Mouse (Mus musculus) CH12.LX (cell line): ENCODE results near the gene Stoml2. TPM values are rescaled to one million over a fixed set of nuclear protein-coding genes. Genes with fewer than 3 reads are reported as not detected.

Source experiments
- DNase-seq: peaks from one replicate; pipeline ENCODE4 v3.0.0-alpha.2; 2013; ENCODE audit errors: extremely low read depth
- H3K27ac ChIP-seq: 2 replicates; pipeline ENCODE4 v1.5.1; 2012; ENCODE audit warnings: low read depth, mild to moderate bottlenecking, control low read depth, moderate library complexity; ENCODE audit not compliant: insufficient read depth
- H3K27me3 ChIP-seq: replicated peaks from 2 replicates; pipeline ENCODE3; 2012; ENCODE audit warnings: inconsistent platforms
- H3K36me3 ChIP-seq, 2 experiments: replicated peaks in 1 of 2; 2 replicates each; pipeline versions ENCODE3 to v1.6.1; 2012; ENCODE audit warnings: inconsistent platforms in 1 of 2, low read length in 1 of 2, mild to moderate bottlenecking in 1 of 2, mixed read lengths in 1 of 2, moderate library complexity in 1 of 2; ENCODE audit not compliant: control insufficient read depth in 1 of 2, insufficient read depth in 1 of 2
- H3K4me1 ChIP-seq, 2 experiments: 2 replicates each; pipeline ENCODE4 v1.6.1; 2012; ENCODE audit warnings: inconsistent platforms in 1 of 2, moderate library complexity in 1 of 2; ENCODE audit not compliant: insufficient read depth in 2 of 2, control insufficient read depth in 1 of 2
- H3K4me2 ChIP-seq: 2 replicates; pipeline ENCODE4 v1.6.1; 2012; ENCODE audit warnings: low read depth, mild to moderate bottlenecking, control low read depth; ENCODE audit not compliant: poor library complexity, insufficient read depth, severe bottlenecking
- H3K4me3 ChIP-seq, 3 experiments: fragments of 150-350 bp in 1 of 3; sonication (generic) in 1 of 3; replicated peaks in 1 of 3; 2 replicates each; pipeline versions ENCODE3 to v1.5.1; 2011 to 2012; ENCODE audit warnings: low read depth in 2 of 3, low read length in 2 of 3, mild to moderate bottlenecking in 2 of 3, moderate library complexity in 2 of 3, control low read depth in 1 of 3, improper control_type of control experiment in 1 of 3, inconsistent platforms in 1 of 3, mixed read lengths in 1 of 3; ENCODE audit not compliant: poor library complexity in 1 of 3
- H3K79me2 ChIP-seq: replicated peaks from 2 replicates; pipeline ENCODE4 v1.6.1; 2012; ENCODE audit warnings: mild to moderate bottlenecking, moderate library complexity; ENCODE audit not compliant: control insufficient read depth, poor library complexity, insufficient read depth, severe bottlenecking; ENCODE audit errors: extremely low read depth
- H3K9ac ChIP-seq: 2 replicates; pipeline ENCODE4 v1.6.1; 2012; ENCODE audit warnings: low read depth, mild to moderate bottlenecking, control low read depth, moderate library complexity; ENCODE audit not compliant: insufficient read depth
- H3K9me3 ChIP-seq: replicated peaks from 2 replicates; pipeline ENCODE3; 2012; ENCODE audit warnings: low read length, inconsistent platforms, mixed read lengths
- CTCF ChIP-seq, 2 experiments: IDR thresholded peaks in 1 of 2; conservative IDR thresholded peaks in 1 of 2; 2 replicates each; pipeline ENCODE4 v1.5.1; 2011 to 2012; ENCODE audit warnings: low read depth in 2 of 2, low read length in 2 of 2, improper control_type of control experiment in 1 of 2, inconsistent platforms in 1 of 2, mild to moderate bottlenecking in 1 of 2, moderate library complexity in 1 of 2
- GABPA ChIP-seq: IDR thresholded peaks from 2 replicates; pipeline ENCODE4 v1.6.1; 2012; ENCODE audit warnings: low read depth, low read length, improper control_type of control experiment, inconsistent platforms; ENCODE audit not compliant: insufficient replicate concordance
- HCFC1 ChIP-seq: IDR thresholded peaks from 2 replicates; pipeline ENCODE4 v1.6.1; 2012; ENCODE audit warnings: low read depth, mild to moderate bottlenecking, inconsistent platforms, low read length, improper control_type of control experiment
- IRF4 ChIP-seq: IDR thresholded peaks from 2 replicates; pipeline ENCODE4 v1.6.1; 2014; ENCODE audit warnings: low read depth, mild to moderate bottlenecking, inconsistent platforms, low read length, improper control_type of control experiment
- JUN ChIP-seq: IDR thresholded peaks from 2 replicates; pipeline ENCODE4 v1.6.1; 2011; ENCODE audit warnings: low read depth, mild to moderate bottlenecking, low read length, improper control_type of control experiment, moderate library complexity; ENCODE audit not compliant: insufficient read depth
- MAZ ChIP-seq: IDR thresholded peaks from 2 replicates; pipeline ENCODE4 v1.6.1; 2012; ENCODE audit warnings: low read depth, mild to moderate bottlenecking, inconsistent platforms, low read length, improper control_type of control experiment, moderate library complexity
- NRF1 ChIP-seq: IDR thresholded peaks from 2 replicates; pipeline ENCODE4 v1.6.1; 2014; ENCODE audit warnings: low read depth, mild to moderate bottlenecking, inconsistent platforms, low read length, improper control_type of control experiment, moderate library complexity
- PAX5 ChIP-seq: IDR thresholded peaks from 2 replicates; pipeline ENCODE4 v1.6.1; 2012; ENCODE audit warnings: low read length, inconsistent platforms, mixed read lengths
- SIN3A ChIP-seq: IDR thresholded peaks from 2 replicates; pipeline ENCODE4 v1.6.1; 2012; ENCODE audit warnings: low read length, improper control_type of control experiment, inconsistent platforms
- SMC3 ChIP-seq: IDR thresholded peaks from 2 replicates; pipeline ENCODE4 v1.6.1; 2011; ENCODE audit warnings: low read depth, low read length, improper control_type of control experiment
- TCF12 ChIP-seq: IDR thresholded peaks from 2 replicates; pipeline ENCODE4 v1.6.1; 2014; ENCODE audit warnings: low read depth, mild to moderate bottlenecking, inconsistent platforms, low read length, improper control_type of control experiment
- USF1 ChIP-seq: IDR thresholded peaks from 2 replicates; pipeline ENCODE4 v1.6.1; 2014; ENCODE audit warnings: low read depth, mild to moderate bottlenecking, inconsistent platforms, low read length, improper control_type of control experiment
- ZC3H11A ChIP-seq: IDR thresholded peaks from 2 replicates; pipeline ENCODE4 v1.6.1; 2012; ENCODE audit warnings: low read depth, mild to moderate bottlenecking, inconsistent platforms, low read length, improper control_type of control experiment
- ZMIZ1 ChIP-seq: IDR thresholded peaks from 2 replicates; pipeline ENCODE4 v1.6.1; 2012; ENCODE audit warnings: low read depth, mild to moderate bottlenecking, inconsistent platforms, low read length, improper control_type of control experiment
- dilution Hi-C: fragments of 300-500 bp; cut with MboI; formaldehyde crosslinking; loops from 2 replicates; pipeline ENCODE4 v1.14.3; 2020; ENCODE audit warnings: low sequenced_read_pairs; ENCODE audit not compliant: extremely low pct_unique_long_range_greater_than_20kb, extremely low pct_ligation_motif_present
- in situ Hi-C: fragments of 300-500 bp; cut with MboI; formaldehyde crosslinking; loops from 3 replicates; pipeline ENCODE4 v1.14.3; 2019; ENCODE audit warnings: low sequenced_read_pairs, low pct_ligation_motif_present, low pct_unique_long_range_greater_than_20kb, mixed read lengths
- polyA plus RNA-seq: library from polyadenylated mRNA; unstranded; fragments of >175 nt; gene quantifications from 2 replicates; pipeline ENCODE4 v1.2.1, GENCODE M21; 2012; ENCODE audit warnings: low read depth; ENCODE audit not compliant: insufficient read length
- total RNA-seq, 2 experiments: library from RNA; depleted of rRNA; stranded (reverse); fragments of 300-350 nt in 1 of 2; fragments of >200 nt in 1 of 2; gene quantifications; 2 replicates each; pipeline ENCODE4 v1.2.3; 2012 to 2014

The Stoml2 gene
- total and polyA plus RNA-seq, 3 experiments = 293 to 330 (median 296) TPM

DNA sequence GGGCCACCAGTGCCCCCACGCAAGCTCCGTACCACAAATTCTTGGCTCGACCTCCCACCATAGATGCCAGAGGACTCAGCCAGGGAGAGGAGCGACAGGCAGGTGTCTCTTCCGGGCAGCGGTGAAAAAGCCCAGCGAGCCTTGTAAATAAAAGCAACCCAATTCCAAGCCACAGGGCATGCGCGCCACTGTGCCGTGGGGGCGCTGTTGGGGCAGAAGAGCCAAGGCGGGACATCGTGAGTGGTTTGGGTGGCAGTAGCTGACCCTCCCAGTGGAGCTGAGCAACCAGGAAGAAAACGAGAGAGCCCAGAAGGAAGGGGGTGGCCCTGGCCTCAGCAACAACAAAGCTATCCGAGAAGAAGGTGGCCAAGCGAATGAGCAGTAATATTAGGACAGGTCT, 10.6 kb downstream of the Stoml2 start:
- no peaks in the 10 kb centered on the region for H3K9me3 ChIP-seq
- H3K9ac ChIP-seq = no peak overlapping the region
- H3K4me1 ChIP-seq = peaks cover 7 to 13% of the 10 kb centered on the region in 2 experiments
- no peak overlapping the region for H3K4me3 ChIP-seq
- H3K4me2 ChIP-seq = no peak overlapping the region
- no peaks in the 10 kb centered on the region for H3K27me3 ChIP-seq
- dilution Hi-C loops (no loop called here), in situ Hi-C loops (loop anchor here (25.0 kb wide), 1 partner anchor 541 kb away; the partner anchor contains the start of genes Creb3 and Tln1)
- 0 out of 2 replicates have a peak, but pooled peaks cover 5% of the 10 kb centered on the region for H3K79me2 ChIP-seq
- peaks cover 58 to 80% of the 10 kb centered on the region in 2 experiments for H3K36me3 ChIP-seq
- H3K27ac ChIP-seq = no peak overlapping the region
- TF ChIP-seq CTCF (conservative IDR thresholded peaks at IDR 0.05 in 1 of 2, IDR thresholded peaks at IDR 0.05 in 1 of 2; ENCODE audit: low read depth in 2 of 2, low read length in 2 of 2) (no peak), ZMIZ1 (no peak), SIN3A (no peak), HCFC1 (no peak), GABPA (no peak), IRF4 (no peak), SMC3 (no peak), USF1 (no peak)
- no peak for DNase-seq

DNA sequence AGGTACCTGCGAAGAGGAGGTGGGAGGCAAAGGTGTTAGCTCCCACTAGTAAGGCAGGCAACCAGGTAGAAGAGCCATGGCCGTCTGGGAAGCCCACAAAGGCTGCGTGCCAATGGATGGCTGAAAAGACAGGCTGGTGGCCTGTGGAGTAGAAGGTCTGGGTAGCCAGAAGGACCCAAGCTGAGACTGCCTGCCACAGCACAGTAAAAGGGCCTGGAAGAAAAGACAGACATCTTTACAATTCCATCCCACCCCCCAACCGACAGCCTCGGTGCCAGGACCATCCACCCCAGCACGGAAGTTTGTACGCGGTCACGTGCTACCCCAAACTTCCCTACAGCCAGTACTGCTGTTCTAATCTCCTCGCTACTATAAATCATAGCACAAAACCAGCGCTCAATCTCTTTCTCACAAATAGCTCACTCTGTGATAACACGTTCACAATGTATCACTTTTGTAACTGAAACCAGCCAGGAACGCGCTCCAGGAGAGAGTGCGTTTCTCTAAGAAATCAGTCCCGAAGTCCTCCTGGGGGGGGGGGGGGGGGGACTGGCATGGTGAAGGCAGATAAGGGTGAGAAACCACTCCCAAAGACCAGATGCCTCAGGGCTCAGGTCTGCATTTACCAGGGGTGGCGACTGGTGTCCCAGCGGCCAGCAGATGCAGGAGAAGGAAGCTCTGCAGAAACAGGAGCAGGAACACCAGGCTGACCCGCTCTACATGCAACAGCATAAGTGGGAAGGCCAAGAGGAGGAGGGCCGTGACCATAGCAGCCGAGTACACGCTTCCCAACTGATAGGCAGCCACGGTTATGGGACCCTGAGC, 11.7 kb downstream of the Stoml2 start:
- H3K9ac ChIP-seq = no peak overlapping the region
- H3K27me3 ChIP-seq = no peaks in the 10 kb centered on the region
- no peak for DNase-seq
- H3K27ac ChIP-seq = no peak overlapping the region
- 0 out of 2 replicates have a peak, but pooled peaks cover 5% of the 10 kb centered on the region for H3K79me2 ChIP-seq
- in situ Hi-C loops (loop anchor here (25.0 kb wide), 1 partner anchor 542 kb away; the partner anchor contains the start of genes Creb3 and Tln1), dilution Hi-C loops (no loop called here)
- no peak for TF ChIP-seq MAZ
- no peak for TF ChIP-seq JUN
- no peak for TF ChIP-seq TCF12
- TF ChIP-seq NRF1 = no peak
- no peak for TF ChIP-seq PAX5
- TF ChIP-seq ZC3H11A = no peak
- H3K4me2 ChIP-seq = no peak overlapping the region
- no peaks in the 10 kb centered on the region for H3K9me3 ChIP-seq
- H3K36me3 ChIP-seq = peaks cover 58 to 80% of the 10 kb centered on the region in 2 experiments
- no peak overlapping the region for H3K4me3 ChIP-seq
- H3K4me1 ChIP-seq = peaks cover 7 to 12% of the 10 kb centered on the region in 2 experiments
